Mouse (Mus musculus) cortical plate, adult 2 months (tissue): ENCODE results near the gene Fgf4. TPM values are rescaled to one million over a fixed set of nuclear protein-coding genes. Genes with fewer than 3 reads are reported as not detected.
A peak's percentile ranks its signal among the peaks of the same experiment; 100 is the strongest.
"Not testable (repeated sequence)": the region's sequence is repeated elsewhere in the genome, so short reads cannot be mapped to it uniquely, and the experiment has no call there.

Experiments used
- H3K27ac ChIP-seq: fragments of 200-500 bp; 2 replicates; pipeline ENCODE4 v1.5.1; 2012; ENCODE audit warnings: low read length, control low read depth, inconsistent platforms; ENCODE audit not compliant: insufficient read depth
- H3K4me1 ChIP-seq: fragments of 200-500 bp; 2 replicates; pipeline ENCODE4 v1.6.1; 2011; ENCODE audit warnings: low read length; ENCODE audit not compliant: control insufficient read depth, insufficient read depth
- H3K4me3 ChIP-seq: fragments of 200-500 bp; 2 replicates; pipeline ENCODE4 v1.5.1; 2011; ENCODE audit warnings: mild to moderate bottlenecking, low read length, control low read depth; ENCODE audit not compliant: insufficient read depth
- CTCF ChIP-seq: fragments of 200-500 bp; IDR thresholded peaks from 2 replicates; pipeline ENCODE4 v1.5.1; 2011; ENCODE audit warnings: mild to moderate bottlenecking, control low read depth, low read length; ENCODE audit not compliant: insufficient read depth; ENCODE audit errors: extremely low read depth
- POLR2A ChIP-seq: fragments of 200-500 bp; IDR thresholded peaks from 2 replicates; pipeline ENCODE4 v1.6.1; 2011; ENCODE audit warnings: mild to moderate bottlenecking, low read length, control low read depth; ENCODE audit not compliant: insufficient read depth; ENCODE audit errors: extremely low read depth
- polyA plus RNA-seq: library from polyadenylated mRNA; depleted of rRNA; stranded (reverse); fragments of >200 nt; gene quantifications from 2 replicates; pipeline ENCODE4 v1.2.3, GENCODE M21; 2012

Fgf4 gene
- polyA plus RNA-seq, 1 experiment: not detected

DNA sequence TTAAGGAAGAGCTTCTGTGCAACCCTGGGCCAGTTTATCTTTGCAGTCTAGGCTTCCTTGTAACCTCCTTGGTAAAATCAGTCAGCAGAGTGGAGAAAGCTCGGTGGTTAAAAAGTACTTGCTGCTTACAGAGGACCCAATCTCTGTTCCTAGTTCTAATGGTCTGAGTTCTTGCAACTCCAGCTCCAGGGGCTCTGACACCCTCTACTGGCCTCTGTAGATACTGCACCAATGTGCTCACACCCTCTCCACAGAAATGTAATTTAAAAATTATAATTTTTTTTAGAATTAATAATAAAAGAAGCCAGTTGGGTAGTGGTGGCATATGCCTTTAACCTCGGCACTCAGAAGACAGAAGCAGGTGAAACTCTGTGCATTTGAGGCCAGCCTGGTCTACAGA lies 40.5 kb downstream of the Fgf4 start:
- H3K4me3 ChIP-seq: no peak overlapping the region
- TF ChIP-seq CTCF (no peak), POLR2A (no peak)
- no peaks in the 10 kb centered on the region for H3K4me1 ChIP-seq
- H3K27ac ChIP-seq: no peak overlapping the region

DNA sequence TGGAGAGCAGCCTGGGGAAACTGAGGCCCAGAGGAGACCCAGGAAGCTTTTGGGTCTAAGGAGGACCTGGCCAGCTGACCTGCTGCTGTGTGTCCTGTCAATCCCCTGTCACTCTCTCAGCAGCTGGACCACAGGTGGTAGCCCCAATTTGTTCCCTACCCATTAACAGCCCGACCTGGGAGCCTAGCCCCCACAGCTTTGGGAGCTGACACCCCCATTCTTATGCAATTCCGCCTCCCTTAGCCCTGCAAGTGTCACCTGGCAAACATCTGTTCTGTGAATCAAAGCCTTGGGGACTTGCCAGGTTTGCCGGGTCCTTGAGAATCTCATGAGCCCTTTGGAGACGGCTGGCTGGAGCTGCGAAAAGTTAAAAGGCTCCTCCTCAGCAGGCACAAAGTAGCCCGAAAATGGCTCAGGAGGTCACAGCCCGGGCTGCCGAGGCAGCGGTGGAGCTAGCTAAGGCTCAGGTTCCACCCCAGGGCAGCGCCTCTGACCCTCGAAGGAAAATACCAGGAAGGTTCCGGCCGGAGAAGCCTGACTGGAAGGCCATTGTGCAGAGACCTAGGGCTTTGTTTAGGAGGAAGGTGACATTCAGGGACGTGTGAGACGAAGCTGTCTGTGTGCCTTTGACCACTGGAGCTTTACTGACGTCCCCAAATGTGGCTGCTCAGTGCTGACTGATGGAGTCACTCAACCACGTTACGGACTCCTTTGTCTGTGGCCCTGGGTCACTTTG lies 41.6 kb downstream of the Fgf4 start:
- no peak overlapping the region for H3K4me3 ChIP-seq
- TF ChIP-seq CTCF: no peak
- no peak for TF ChIP-seq POLR2A
- no peak overlapping the region for H3K27ac ChIP-seq
- H3K4me1 ChIP-seq: no peaks in the 10 kb centered on the region

DNA sequence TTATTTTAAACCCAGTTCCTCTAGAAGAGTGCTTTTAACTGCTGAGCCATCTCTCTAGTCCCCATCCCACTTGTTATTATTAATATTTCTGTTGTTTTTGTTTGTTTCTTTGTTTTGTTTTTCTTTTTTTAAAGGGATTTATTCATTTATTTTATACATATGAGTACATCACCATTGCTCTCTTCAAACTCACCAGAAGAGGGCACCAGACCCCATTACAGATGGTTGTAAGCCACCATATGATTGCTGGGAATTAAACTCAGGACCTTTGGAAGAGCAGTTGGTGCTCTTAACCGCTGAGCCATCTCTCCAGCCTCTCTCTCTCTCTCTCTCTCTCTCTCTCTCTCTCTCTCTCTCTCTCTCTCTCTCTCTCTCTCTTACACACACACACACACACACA lies 43.5 kb downstream of the Fgf4 start:
- H3K4me3 ChIP-seq, H3K27ac ChIP-seq, H3K4me1 ChIP-seq: not testable (repeated sequence)

DNA sequence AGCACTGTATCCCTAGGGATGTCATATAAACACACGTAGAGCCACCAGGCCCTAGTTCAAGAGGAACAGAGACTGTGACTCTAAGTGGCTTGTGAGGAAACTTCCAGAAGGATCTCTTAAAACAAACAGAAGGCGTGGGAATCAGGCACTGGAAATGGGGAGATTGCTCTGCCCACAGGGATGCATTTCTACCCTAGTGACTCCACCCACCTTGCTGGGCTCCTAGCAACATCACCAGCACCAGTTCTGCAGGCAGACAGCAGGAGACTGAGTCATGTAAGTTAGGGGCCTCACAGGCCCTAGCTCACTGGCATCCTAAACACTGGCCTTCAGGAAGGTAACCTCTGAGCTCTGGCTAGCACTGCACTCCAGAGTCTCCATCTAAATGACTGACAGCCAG lies 44.7 kb downstream of the Fgf4 start:
- Histone ChIP-seq H3K27ac (no peak overlapping the region), H3K4me3 (no peak overlapping the region), H3K4me1 (no peaks in the 10 kb centered on the region; the same call in 1 of the 2 replicates)
- TF ChIP-seq CTCF (no peak), POLR2A (no peak)

DNA sequence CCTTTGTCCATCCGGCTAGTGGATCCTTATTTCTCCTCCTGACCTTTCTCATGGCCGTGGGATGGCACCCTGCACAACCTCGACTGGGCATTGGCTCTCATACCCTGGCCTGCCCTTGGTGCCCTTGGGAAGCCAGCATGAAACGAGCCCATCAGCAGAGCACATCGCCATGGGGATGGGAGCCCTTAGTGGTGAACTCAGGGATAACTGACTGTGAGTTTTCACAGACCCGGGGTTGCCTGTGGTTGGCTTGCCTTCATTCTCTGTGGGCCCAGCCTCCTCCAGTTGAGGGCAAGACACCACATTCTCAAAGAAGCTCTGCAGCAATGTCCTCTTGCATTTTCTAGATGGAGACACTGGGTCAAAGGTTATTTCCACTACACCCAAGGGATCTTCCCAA lies 45.2 kb downstream of the Fgf4 start:
- Histone ChIP-seq H3K4me1 (no peaks in the 10 kb centered on the region; the same call in 1 of the 2 replicates), H3K4me3 (no peak overlapping the region), H3K27ac (no peak overlapping the region)
- TF ChIP-seq POLR2A: no peak
- TF ChIP-seq CTCF: no peak

DNA sequence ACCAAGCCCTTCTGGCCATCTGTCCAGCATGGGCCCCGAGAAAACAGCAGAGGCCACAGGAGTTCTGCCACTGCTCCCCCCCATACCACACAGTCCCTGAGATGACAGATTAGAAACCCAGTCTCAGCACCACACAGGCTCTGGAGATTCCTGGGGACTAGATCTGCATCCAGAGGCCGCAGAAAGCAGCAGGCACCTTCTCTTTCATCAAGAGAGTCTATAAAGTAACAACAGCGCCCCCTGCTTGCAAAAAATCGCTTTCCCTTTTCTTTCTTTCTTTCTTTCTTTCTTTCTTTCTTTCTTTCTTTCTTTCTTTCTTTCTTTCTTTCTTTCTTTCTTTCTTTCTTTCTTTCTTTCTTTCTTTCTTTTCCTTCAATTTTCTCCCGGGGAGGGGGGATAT lies 47.0 kb downstream of the Fgf4 start:
- Histone ChIP-seq H3K4me1 (no peaks in the 10 kb centered on the region; the same call in 1 of the 2 replicates), H3K27ac (no peak overlapping the region), H3K4me3 (no peak overlapping the region)
- TF ChIP-seq POLR2A (no peak), CTCF (0 out of 2 replicates have a peak, but pooled peaks have one; percentile 31)

DNA sequence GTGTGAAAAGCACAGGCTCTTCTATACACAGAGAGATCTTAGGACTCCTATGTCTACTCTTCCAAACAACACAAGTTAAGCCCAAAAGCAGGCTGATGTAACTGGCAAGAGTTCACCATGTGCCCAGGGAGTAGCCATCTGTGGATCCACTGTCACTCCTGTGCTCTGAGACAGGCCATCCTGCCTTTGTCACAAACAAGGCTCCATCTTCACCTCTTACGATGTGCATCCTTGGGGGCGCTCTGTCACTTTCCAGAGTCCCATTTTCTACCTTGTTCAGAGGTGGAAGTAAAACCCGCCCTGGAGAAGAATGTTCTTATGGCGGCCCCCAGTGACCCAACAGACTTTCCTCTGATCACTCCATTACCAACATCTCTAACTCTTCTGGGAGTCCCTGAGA lies 47.5 kb downstream of the Fgf4 start:
- no peak overlapping the region for H3K4me3 ChIP-seq

DNA sequence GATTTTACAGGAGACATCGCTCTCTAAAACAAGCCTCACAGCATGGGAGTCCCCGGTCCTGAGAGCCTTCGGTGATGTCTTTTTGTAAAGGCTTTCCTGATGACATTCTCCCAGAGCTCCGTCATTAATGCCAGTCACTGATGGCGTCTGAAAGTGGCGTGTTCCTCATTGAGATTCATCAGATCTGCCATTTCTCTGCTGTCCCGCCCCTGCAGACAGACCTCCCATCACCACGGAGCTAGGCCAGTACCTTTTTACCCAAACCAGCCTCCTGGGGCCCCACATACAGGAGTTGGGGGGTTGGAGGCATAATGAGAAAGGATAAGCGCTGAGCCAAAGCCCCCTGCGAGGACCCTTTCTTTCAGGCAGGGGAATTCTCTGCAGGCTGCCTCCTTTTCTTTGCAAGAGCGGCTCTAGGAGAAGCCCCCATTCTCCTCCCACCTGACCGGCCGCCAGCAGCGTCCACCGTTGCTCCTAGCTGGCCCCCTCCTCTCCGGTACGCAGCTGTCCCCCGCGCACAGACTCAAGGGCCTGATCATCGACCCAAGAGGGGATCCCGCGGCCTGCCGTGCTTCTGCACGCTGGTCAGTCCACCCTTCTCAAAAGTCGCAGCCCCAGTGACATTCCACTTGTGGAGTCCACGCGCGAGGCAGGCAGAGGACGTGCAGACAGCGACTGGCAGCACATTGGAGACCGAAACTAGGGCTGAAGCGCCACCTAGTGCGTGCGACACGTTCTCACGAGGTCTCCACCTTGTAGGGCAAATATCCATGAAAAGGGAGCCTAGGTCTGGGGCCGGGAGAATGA lies 48.3 kb downstream of the Fgf4 start:
- Histone ChIP-seq H3K4me3 (peak overlapping the region; percentile 5; the same call in 1 of the 2 replicates), H3K27ac (no peak overlapping the region), H3K4me1 (no peaks in the 10 kb centered on the region; the same call in 1 of the 2 replicates)
- TF ChIP-seq CTCF (peak; percentile 91), POLR2A (no peak)

More for the DNA sequence above, 47.5 kb downstream of the Fgf4 start:
- no peak for TF ChIP-seq CTCF
- no peak for TF ChIP-seq POLR2A
- Histone ChIP-seq H3K4me1 (no peaks in the 10 kb centered on the region; the same call in 1 of the 2 replicates), H3K27ac (no peak overlapping the region)

DNA sequence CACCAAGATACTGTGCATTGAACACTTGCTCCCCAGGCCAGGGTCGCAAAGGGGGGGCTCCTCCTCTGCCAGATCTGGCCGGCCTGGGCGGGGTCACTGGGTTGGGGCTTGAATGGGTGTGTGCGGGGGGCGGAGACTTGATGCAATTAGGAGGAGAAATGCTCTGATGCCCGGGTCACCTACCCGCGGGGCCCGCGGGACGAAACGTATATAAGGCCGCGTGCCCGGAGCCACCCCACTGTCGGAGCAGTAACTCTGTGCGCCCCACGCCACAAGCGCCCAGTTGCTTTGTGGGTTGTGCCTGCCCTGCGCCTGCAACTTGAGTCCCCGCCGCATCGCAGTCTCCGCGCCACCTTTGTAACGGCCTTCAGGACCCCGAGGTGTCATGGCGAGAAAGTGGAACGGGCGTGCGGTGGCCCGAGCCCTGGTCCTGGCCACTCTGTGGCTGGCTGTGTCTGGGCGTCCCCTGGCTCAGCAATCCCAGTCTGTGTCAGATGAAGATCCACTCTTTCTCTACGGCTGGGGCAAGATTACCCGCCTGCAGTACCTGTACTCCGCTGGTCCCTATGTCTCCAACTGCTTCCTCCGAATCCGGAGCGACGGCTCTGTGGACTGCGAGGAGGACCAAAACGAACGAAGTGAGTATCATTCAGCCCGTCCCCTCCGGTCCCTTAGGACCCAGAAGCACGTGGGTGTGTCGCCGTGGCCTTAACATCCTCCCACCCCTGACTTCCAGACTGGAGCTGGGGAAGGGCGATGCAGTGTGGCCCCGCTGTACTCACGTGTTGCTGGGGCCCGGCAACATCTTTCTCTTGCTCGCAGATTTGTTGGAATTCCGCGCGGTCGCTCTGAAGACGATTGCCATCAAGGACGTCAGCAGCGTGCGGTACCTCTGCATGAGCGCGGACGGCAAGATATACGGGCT lies 49.4 kb downstream of the Fgf4 start, which contains the start of gene Fgf15:
TSS of gene Fgf15 (plus strand) at position 238 of the 925 bp plus-strand sequence.
- Histone ChIP-seq H3K4me3 (peak within 1 kb of the TSS; percentile 16; the same call in 1 of the 2 replicates), H3K4me1 (no peaks in the 10 kb centered on the region; the same call in 1 of the 2 replicates), H3K27ac (no peak within 1 kb of the TSS)
- TF ChIP-seq POLR2A: no peak
- no peak for TF ChIP-seq CTCF
